Mouse (Mus musculus) stomach, postnatal 0 days (tissue): ENCODE data around the gene Gsg1.

Source experiments
- CTCF ChIP-seq: IDR thresholded peaks from 2 replicates; pipeline ENCODE4 v1.5.1; 2016; ENCODE audit warnings: antibody characterized with exemption, low read depth, mild to moderate bottlenecking, moderate library complexity
- EP300 ChIP-seq: optimal IDR thresholded peaks from 2 replicates; pipeline ENCODE3; 2016; ENCODE audit warnings: antibody characterized with exemption

- TF ChIP-seq CTCF (no peak), EP300 (no peak)
These were observed 43.4 kb upstream of the Gsg1 start for GRCm38 (mm10) chr6:135297570-135297969.
